In genomic region chr6:30183624-30184023, GRCm38 (mm10) we compare ENCODE assay signal across 25 mouse cellular contexts.
DNase-seq lines count a peak whose midpoint lies in the region; ATAC-seq and TF ChIP-seq lines count a peak whose summit lies in the region.
"Had no signal": no experiment of that assay in that cellular context is flagged by ENCODE, and none has a peak within 500 bp of the region (broad histone marks: within the 10 kb centered on the region; RNA-seq: fewer than 3 reads in every experiment).

No protein-coding gene starts in this region.

- DNase-seq in heart, adult 11 months, result peak; percentile 68
- no peak for DNase-seq in heart, adult 18-20 months
- DNase-seq in ES-CJ7 (ENCODE audit: low read depth, low spot score) (peak; percentile 61), R1 (ENCODE audit: low read depth, low spot score) (peak; percentile 79), ZHBTc4 (ENCODE audit: low read depth, low spot score) (peak; percentile 70), MN1 (ENCODE audit: low spot score) (no peak)
- no peak for DNase-seq in midbrain, postnatal 0 days (ENCODE audit: low spot score)
- no peak for DNase-seq in cerebellum, postnatal 14 days
- DNase-seq: adrenal gland, adult 2 months; adrenal gland, adult 8-10 months; adrenal gland, postnatal 10 days; adrenal gland, postnatal 14 days; adrenal gland, postnatal 25 days; adrenal gland, postnatal 36 days; B cell, adult 2 months; cerebellum, adult 11 months; cerebellum, adult 11-12 months; cerebellum, adult 18-20 months; cerebellum, adult 2 months; cerebellum, adult 8-10 months; cerebellum, adult 9-10 months had no signal

- no peaks in the 10 kb centered on the region for H3K9me3 ChIP-seq in midbrain, postnatal 0 days (ENCODE audit: low read length)
- H3K9me3 ChIP-seq: G1E had no signal

- H3K27me3 ChIP-seq in midbrain, postnatal 0 days (ENCODE audit: insufficient read depth, low read length), result peaks cover 27% of the 10 kb centered on the region

- no peak overlapping the region for H3K9ac ChIP-seq in midbrain, postnatal 0 days (replicated peaks; ENCODE audit: low read length, poor library complexity, severe bottlenecking)

- H3K27ac ChIP-seq in midbrain, postnatal 0 days (ENCODE audit: low read depth, low read length), result no peak overlapping the region

- ATAC-seq in midbrain, postnatal 0 days (ENCODE audit: low FRiP score), result no peak
- ATAC-seq: activated CD4-positive, CD25-positive, alpha-beta regulatory T cell, adult 4 months; CD4-positive, CD25-positive, alpha-beta regulatory T cell, adult 4 months; Patski had no signal

- no peak overlapping the region for H3K4me2 ChIP-seq in midbrain, postnatal 0 days (ENCODE audit: low read depth, low read length, poor library complexity, severe bottlenecking)

- no peak overlapping the region for H3K4me3 ChIP-seq in midbrain, postnatal 0 days (ENCODE audit: low read depth, low read length)

- 0 out of 2 replicates have a peak, but pooled peaks cover 3% of the 10 kb centered on the region for H3K4me1 ChIP-seq in midbrain, postnatal 0 days (ENCODE audit: insufficient read depth, low read length)

- WGBS in midbrain, postnatal 0 days, result 93% methylated on average over 4 of the region's 4 CpGs

- no peaks in the 10 kb centered on the region for H3K36me3 ChIP-seq in midbrain, postnatal 0 days (ENCODE audit: insufficient read depth, low read length)
- H3K36me3 ChIP-seq: G1E had no signal

- no peak for TF ChIP-seq CTCF in midbrain, postnatal 0 days (IDR thresholded peaks at IDR 0.05)

Comparison
In these comparisons a context has a peak if more than half of its experiments do, and no peak if none do; other contexts are left out.
1. DNase-seq: peak in heart, adult 11 months (single experiment), ES-CJ7 (single experiment), R1 (single experiment) and ZHBTc4 (single experiment); none in heart, adult 18-20 months (0 of 2), MN1 (single experiment), midbrain, postnatal 0 days (single experiment) and cerebellum, postnatal 14 days (0 of 2).